Mouse (Mus musculus): ENCODE measurements around the gene Pck1. TPM values are rescaled to one million over a fixed set of nuclear protein-coding genes. Genes with fewer than 3 reads are reported as not detected.
"Not testable (repeated sequence)": the region's sequence is repeated elsewhere in the genome, so short reads cannot be mapped to it uniquely, and the experiment has no call there.

The Pck1 gene
- polyA plus RNA-seq, 1 experiment from 2014 or later, result not detected

DNA sequence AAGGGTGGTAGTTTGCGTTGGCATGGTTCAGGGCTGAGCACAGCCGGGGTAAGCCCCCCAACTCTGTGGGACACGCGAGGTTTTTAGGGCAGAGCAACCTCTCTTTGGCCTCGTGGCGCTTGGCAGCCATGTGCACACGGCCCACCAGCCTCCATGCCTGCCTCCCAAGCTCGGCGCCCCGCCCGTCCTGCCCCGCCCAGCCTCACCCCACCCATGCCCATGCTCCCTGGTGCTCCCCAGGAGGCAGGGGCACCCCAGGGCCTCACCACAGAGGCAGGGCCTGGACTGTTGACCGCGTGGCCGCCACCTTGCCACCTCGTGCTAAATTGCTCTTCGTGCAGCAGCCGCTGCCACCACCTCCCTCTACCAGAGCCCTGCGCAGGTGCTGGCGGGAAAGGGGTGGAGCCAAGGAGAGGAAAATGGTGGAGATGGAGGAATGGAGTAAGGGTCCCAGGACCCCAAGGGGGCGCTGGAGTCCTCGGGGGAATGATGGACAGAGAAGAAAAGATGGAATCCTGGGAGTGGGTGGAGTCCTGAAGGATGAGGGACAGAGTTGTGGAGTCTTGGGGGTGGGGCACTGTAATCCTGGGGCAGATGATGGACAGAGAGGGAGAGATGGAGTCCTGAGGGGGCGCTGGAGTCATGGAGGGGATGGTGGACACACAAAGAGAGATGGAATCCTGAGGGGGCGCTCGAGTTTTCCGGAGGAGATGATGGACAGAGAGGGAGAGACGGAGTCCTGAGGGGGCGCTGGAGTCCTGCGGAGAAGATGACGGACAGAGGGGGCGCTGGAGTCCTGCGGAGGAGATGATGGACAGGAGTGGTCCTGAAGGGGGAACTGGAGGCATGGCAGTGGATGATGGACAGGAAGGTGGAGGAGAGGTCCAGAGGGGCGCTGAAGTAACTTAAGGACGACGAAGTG, 33.6 kb upstream of the Pck1 start, which contains the start of gene Ctcfl:
Gene Ctcfl (minus strand): TSS at position 503 of the 922 bp plus-strand sequence.
- WGBS, result 87% methylated on average over 35 of the region's 35 CpGs
- H3K27me3 ChIP-seq (ENCODE audit: control insufficient read depth, insufficient read depth, low read length), result no peaks in the 10 kb centered on the region
- ATAC-seq (replicated peaks; ENCODE audit: insufficient number of reproducible peaks, low FRiP score, low TSS enrichment, low read depth) (0 out of 2 replicates have a peak, but pooled peaks have one; percentile 29), DNase-seq (ENCODE audit: low spot score) (no peak)
- H3K4me3 ChIP-seq (ENCODE audit: low read depth, low read length), result no peak within 1 kb of the TSS
- H3K27ac ChIP-seq (replicated peaks; ENCODE audit: low read depth, low read length), result no peak within 1 kb of the TSS
- no peaks in the 10 kb centered on the region for H3K9me3 ChIP-seq (replicated peaks; ENCODE audit: control insufficient read depth, low read length)
- no peak within 1 kb of the TSS for H3K9ac ChIP-seq (replicated peaks; ENCODE audit: low read length)
- H3K4me2 ChIP-seq (ENCODE audit: low read depth, low read length), result no peak within 1 kb of the TSS
- H3K36me3 ChIP-seq (replicated peaks; ENCODE audit: control insufficient read depth, insufficient read depth, low read depth, low read length), result no peaks in the 10 kb centered on the region
- no peaks in the 10 kb centered on the region for H3K4me1 ChIP-seq (ENCODE audit: control insufficient read depth, insufficient read depth, low read length)

DNA sequence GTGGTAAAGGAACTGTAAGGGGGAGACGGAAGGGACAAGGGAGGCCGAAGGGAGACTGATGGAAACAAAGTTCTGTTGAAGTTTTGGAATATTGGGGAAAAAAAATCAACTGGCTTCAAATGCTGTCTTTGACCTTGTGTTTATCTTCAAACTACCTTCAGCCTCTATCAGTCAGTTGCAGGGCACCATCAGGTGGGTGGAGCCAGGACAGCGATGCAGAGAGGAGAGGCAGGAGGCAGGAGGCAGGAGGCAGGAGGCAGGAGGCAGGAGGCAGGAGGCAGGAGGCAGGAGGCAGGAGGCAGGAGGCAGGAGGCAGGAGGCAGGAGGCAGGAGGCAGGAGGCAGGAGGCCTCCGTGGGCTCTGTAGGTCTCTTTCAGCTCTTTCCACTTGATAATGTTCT, 32.7 kb upstream of the Pck1 start:
- not testable (repeated sequence) for H3K36me3 ChIP-seq (replicated peaks; ENCODE audit: control insufficient read depth, insufficient read depth, low read depth, low read length); H3K9ac ChIP-seq (replicated peaks; ENCODE audit: low read length); H3K27ac ChIP-seq (replicated peaks; ENCODE audit: low read depth, low read length); H3K4me2 ChIP-seq (ENCODE audit: low read depth, low read length); H3K9me3 ChIP-seq (replicated peaks; ENCODE audit: control insufficient read depth, low read length); H3K4me3 ChIP-seq (ENCODE audit: low read depth, low read length); ATAC-seq (replicated peaks; ENCODE audit: insufficient number of reproducible peaks, low FRiP score, low TSS enrichment, low read depth); H3K27me3 ChIP-seq (ENCODE audit: control insufficient read depth, insufficient read depth, low read length); DNase-seq (ENCODE audit: low spot score); H3K4me1 ChIP-seq (ENCODE audit: control insufficient read depth, insufficient read depth, low read length)
- 70% methylated on average over 4 of the region's 4 CpGs for WGBS

DNA sequence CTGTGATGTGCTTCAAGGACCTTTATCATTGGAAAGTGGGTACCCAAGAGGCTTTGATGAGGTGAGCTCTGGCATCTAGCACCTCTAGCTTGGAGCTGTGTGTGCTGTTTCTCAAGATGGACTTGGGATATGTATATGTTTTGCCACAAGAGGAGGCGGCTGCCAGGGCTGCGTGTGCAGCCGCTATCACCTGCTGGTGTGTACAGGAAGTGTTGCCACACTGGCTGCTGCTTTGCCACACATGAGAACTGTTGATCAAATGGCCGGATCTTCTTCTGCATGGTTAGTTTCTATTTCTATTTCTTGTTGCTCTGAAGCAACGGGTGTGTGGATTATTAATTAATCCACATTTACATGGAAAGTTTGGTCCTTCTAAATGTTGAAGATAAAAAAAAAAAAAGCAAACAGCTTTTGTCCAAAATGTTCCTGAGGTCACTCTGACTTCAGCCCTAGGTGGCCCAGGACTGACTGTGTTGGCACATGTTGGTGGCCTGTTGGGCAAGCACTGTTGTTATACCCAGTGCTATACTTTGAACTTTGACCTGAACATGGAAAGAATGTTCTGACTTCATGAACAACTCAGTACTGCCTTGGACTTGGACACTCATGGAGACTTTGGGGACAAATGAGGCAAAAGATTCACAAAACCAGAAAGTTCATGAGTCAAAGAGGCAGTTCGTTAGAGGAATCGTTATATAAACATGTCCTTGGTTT, 28.7 kb upstream of the Pck1 start:
- H3K9me3 ChIP-seq (replicated peaks; ENCODE audit: control insufficient read depth, low read length), result no peaks in the 10 kb centered on the region
- no peak for DNase-seq (ENCODE audit: low spot score)
- no peak overlapping the region for H3K4me3 ChIP-seq (ENCODE audit: low read depth, low read length)
- H3K36me3 ChIP-seq (replicated peaks; ENCODE audit: control insufficient read depth, insufficient read depth, low read depth, low read length), result no peaks in the 10 kb centered on the region
- WGBS, result 88% methylated on average over 7 of the region's 7 CpGs
- no peak overlapping the region for H3K4me2 ChIP-seq (ENCODE audit: low read depth, low read length)
- H3K9ac ChIP-seq (replicated peaks; ENCODE audit: low read length), result no peak overlapping the region
- no peaks in the 10 kb centered on the region for H3K27me3 ChIP-seq (ENCODE audit: control insufficient read depth, insufficient read depth, low read length)
- H3K27ac ChIP-seq (replicated peaks; ENCODE audit: low read depth, low read length), result no peak overlapping the region
- ATAC-seq (replicated peaks; ENCODE audit: insufficient number of reproducible peaks, low FRiP score, low TSS enrichment, low read depth), result no peak
- H3K4me1 ChIP-seq (ENCODE audit: control insufficient read depth, insufficient read depth, low read length), result no peaks in the 10 kb centered on the region

DNA sequence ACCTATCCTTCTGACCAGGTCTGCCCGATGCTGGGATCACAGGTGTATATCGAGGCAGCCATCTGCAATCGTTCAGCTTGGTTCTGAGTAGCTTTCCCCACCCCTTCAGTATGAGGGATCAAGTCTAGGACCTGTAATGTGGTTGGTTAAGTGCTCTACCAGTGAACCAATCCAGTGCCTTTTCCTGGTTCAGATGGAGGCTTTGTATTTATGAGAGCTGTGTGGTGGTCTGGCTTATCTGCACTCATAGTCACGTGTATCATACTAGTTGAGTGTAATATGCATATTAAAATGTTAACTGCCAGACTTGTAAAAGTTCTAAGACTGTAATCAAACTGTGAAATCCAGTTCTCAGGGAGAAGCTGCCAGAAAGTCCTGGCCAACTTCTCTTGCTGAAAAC, 26.5 kb upstream of the Pck1 start:
- Histone ChIP-seq H3K4me3 (ENCODE audit: low read depth, low read length) (no peak overlapping the region), H3K27me3 (ENCODE audit: control insufficient read depth, insufficient read depth, low read length) (no peaks in the 10 kb centered on the region), H3K36me3 (replicated peaks; ENCODE audit: control insufficient read depth, insufficient read depth, low read depth, low read length) (no peaks in the 10 kb centered on the region), H3K4me2 (ENCODE audit: low read depth, low read length) (no peak overlapping the region), H3K27ac (replicated peaks; ENCODE audit: low read depth, low read length) (no peak overlapping the region), H3K9ac (replicated peaks; ENCODE audit: low read length) (no peak overlapping the region), H3K4me1 (ENCODE audit: control insufficient read depth, insufficient read depth, low read length) (no peaks in the 10 kb centered on the region), H3K9me3 (replicated peaks; ENCODE audit: control insufficient read depth, low read length) (no peaks in the 10 kb centered on the region)
- DNase-seq (ENCODE audit: low spot score) (no peak), ATAC-seq (replicated peaks; ENCODE audit: insufficient number of reproducible peaks, low FRiP score, low TSS enrichment, low read depth) (no peak)
- 86% methylated on average over 4 of the region's 4 CpGs for WGBS

DNA sequence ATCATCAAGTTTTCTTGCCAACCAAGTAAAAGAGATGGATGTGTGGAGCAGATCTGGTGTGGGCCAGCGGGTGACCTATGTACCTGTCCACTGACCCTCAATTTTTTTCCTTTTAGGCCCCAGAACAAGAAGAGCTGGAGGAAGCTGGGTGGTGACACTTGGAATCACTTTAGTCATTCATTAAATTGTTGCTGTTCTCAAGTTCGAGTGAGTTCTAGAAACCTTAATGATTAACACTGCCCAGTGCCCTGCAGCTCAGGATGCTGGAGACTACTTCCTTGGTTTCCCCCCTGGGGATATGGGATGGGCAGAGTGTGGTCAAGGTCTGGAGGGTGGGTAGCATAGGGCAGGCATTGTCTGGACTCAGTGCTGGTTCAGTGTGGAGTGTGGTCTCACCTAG, 23.7 kb upstream of the Pck1 start:
- Histone ChIP-seq H3K9ac (replicated peaks; ENCODE audit: low read length) (no peak overlapping the region), H3K4me3 (ENCODE audit: low read depth, low read length) (no peak overlapping the region), H3K4me1 (ENCODE audit: control insufficient read depth, insufficient read depth, low read length) (no peaks in the 10 kb centered on the region), H3K9me3 (replicated peaks; ENCODE audit: control insufficient read depth, low read length) (no peaks in the 10 kb centered on the region), H3K4me2 (ENCODE audit: low read depth, low read length) (no peak overlapping the region), H3K36me3 (replicated peaks; ENCODE audit: control insufficient read depth, insufficient read depth, low read depth, low read length) (no peaks in the 10 kb centered on the region), H3K27me3 (ENCODE audit: control insufficient read depth, insufficient read depth, low read length) (no peaks in the 10 kb centered on the region), H3K27ac (replicated peaks; ENCODE audit: low read depth, low read length) (no peak overlapping the region)
- no peak for DNase-seq (ENCODE audit: low spot score)
- WGBS, result 75% methylated on average over 2 of the region's 2 CpGs
- ATAC-seq (replicated peaks; ENCODE audit: insufficient number of reproducible peaks, low FRiP score, low TSS enrichment, low read depth), result no peak

DNA sequence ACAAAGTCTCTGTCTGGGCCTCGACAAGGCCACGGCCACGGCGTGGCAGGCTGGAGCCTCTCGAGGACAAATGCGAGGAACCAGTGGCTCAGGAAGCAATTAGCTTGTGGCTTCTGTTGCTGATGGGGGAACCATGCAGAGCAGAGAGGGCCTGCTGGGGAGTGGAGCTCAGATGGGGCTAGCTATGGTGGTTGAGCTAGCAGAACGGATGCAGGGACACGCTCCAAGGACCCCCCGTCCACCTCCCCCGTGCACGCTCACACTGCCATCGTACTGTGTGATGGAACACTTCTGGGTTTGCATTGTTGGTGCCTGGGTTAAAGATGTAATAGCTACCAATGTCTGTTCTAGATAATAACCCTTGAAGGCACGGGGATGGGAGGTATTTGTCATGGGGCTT, 20.6 kb upstream of the Pck1 start:
- H3K9me3 ChIP-seq (replicated peaks; ENCODE audit: control insufficient read depth, low read length), result no peaks in the 10 kb centered on the region
- no peaks in the 10 kb centered on the region for H3K27me3 ChIP-seq (ENCODE audit: control insufficient read depth, insufficient read depth, low read length)
- H3K4me3 ChIP-seq (ENCODE audit: low read depth, low read length), result no peak overlapping the region
- H3K36me3 ChIP-seq (replicated peaks; ENCODE audit: control insufficient read depth, insufficient read depth, low read depth, low read length), result no peaks in the 10 kb centered on the region
- no peak for DNase-seq (ENCODE audit: low spot score)
- H3K27ac ChIP-seq (replicated peaks; ENCODE audit: low read depth, low read length), result no peak overlapping the region
- H3K4me1 ChIP-seq (ENCODE audit: control insufficient read depth, insufficient read depth, low read length), result no peaks in the 10 kb centered on the region
- no peak overlapping the region for H3K9ac ChIP-seq (replicated peaks; ENCODE audit: low read length)
- 77% methylated on average over 13 of the region's 13 CpGs for WGBS
- H3K4me2 ChIP-seq (ENCODE audit: low read depth, low read length), result no peak overlapping the region
- ATAC-seq (replicated peaks; ENCODE audit: insufficient number of reproducible peaks, low FRiP score, low TSS enrichment, low read depth), result no peak

DNA sequence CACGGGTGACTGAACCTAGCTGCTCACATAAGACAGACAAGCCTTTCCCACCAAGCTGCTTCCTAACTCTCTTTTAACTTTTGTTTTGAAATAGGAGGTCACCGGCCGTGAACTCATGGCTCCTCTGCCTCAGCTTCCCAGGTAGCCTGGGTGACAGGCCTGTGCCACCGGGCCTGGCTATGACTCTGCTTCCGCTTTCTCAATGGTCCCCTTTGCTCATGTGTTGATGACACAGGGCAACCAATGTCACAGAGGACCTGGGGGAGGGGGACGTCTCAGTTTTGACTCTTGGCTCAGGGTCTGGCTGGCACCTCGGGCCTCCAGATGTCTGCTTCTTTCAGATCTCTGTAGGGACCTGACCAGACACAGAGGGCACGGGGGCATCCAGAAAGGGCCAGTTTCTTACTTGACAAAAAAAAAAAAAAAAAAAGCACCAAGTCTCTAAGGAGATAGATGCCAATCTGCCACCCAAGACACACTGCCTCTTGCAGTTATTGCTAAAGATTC, 20.0 kb upstream of the Pck1 start:
- Histone ChIP-seq H3K9me3 (replicated peaks; ENCODE audit: control insufficient read depth, low read length) (no peaks in the 10 kb centered on the region), H3K27ac (replicated peaks; ENCODE audit: low read depth, low read length) (no peak overlapping the region), H3K36me3 (replicated peaks; ENCODE audit: control insufficient read depth, insufficient read depth, low read depth, low read length) (no peaks in the 10 kb centered on the region), H3K9ac (replicated peaks; ENCODE audit: low read length) (no peak overlapping the region), H3K4me3 (ENCODE audit: low read depth, low read length) (no peak overlapping the region), H3K4me2 (ENCODE audit: low read depth, low read length) (no peak overlapping the region), H3K27me3 (ENCODE audit: control insufficient read depth, insufficient read depth, low read length) (no peaks in the 10 kb centered on the region), H3K4me1 (ENCODE audit: control insufficient read depth, insufficient read depth, low read length) (no peaks in the 10 kb centered on the region)
- ATAC-seq (replicated peaks; ENCODE audit: insufficient number of reproducible peaks, low FRiP score, low TSS enrichment, low read depth), result no peak
- WGBS, result 75% methylated on average over 8 of the region's 8 CpGs
- no peak for DNase-seq (ENCODE audit: low spot score)

DNA sequence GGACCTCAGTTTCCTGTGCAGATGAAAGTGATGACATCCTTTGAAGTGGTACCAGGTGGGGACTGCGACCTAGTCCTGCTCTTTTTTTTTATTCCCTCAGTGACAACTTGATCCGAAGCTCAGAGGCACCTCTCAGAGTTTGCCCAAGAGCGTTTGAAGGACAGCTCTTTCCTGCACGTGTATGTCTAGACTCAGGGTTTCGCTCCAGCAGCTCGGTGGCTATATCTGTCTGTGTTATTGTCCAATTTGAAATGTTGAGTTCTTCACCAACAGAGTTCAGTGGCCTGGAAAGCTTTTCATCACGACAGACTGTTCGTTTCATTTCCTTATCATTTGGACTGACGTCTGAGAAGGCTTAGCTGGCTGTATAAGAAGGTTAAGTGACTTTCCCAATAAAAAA, 18.2 kb upstream of the Pck1 start:
- Histone ChIP-seq H3K36me3 (replicated peaks; ENCODE audit: control insufficient read depth, insufficient read depth, low read depth, low read length) (no peaks in the 10 kb centered on the region), H3K9me3 (replicated peaks; ENCODE audit: control insufficient read depth, low read length) (no peaks in the 10 kb centered on the region), H3K4me3 (ENCODE audit: low read depth, low read length) (no peak overlapping the region), H3K4me2 (ENCODE audit: low read depth, low read length) (no peak overlapping the region), H3K27me3 (ENCODE audit: control insufficient read depth, insufficient read depth, low read length) (no peaks in the 10 kb centered on the region), H3K27ac (replicated peaks; ENCODE audit: low read depth, low read length) (no peak overlapping the region), H3K4me1 (ENCODE audit: control insufficient read depth, insufficient read depth, low read length) (no peaks in the 10 kb centered on the region), H3K9ac (replicated peaks; ENCODE audit: low read length) (no peak overlapping the region)
- WGBS, result 71% methylated on average over 9 of the region's 9 CpGs
- DNase-seq (ENCODE audit: low spot score) (no peak), ATAC-seq (replicated peaks; ENCODE audit: insufficient number of reproducible peaks, low FRiP score, low TSS enrichment, low read depth) (no peak)
